Mouse (Mus musculus): ENCODE data around the gene P4hb. TPM values are rescaled to one million over a fixed set of nuclear protein-coding genes. Genes with fewer than 3 reads are reported as not detected.

The P4hb gene
- polyA plus RNA-seq, 1 experiment: 139 TPM

GRCm38 (mm10) chr11:120527690-120528354 lies 45.2 kb downstream of the P4hb start:
- TF ChIP-seq POLR2A (IDR thresholded peaks at IDR 0.05; ENCODE audit: control insufficient read depth, extremely low read depth, insufficient read depth, low read length, poor library complexity) (no peak), CTCF (IDR thresholded peaks at IDR 0.05; ENCODE audit: borderline replicate concordance, control insufficient read depth, extremely low read depth, insufficient read depth, low read length, poor library complexity) (no peak)
- peaks cover 17% of the 10 kb centered on the region; the same call in 1 of the 2 replicates for H3K27me3 ChIP-seq (ENCODE audit: control insufficient read depth, insufficient read depth, low read length)
- no peak for DNase-seq
- H3K27ac ChIP-seq (ENCODE audit: control insufficient read depth, insufficient read depth, low read length): no peak overlapping the region
- H3K36me3 ChIP-seq (ENCODE audit: control insufficient read depth, insufficient read depth, low read length): no peaks in the 10 kb centered on the region
- WGBS: 73% methylated on average over 9 of the region's 9 CpGs
- peaks cover 5% of the 10 kb centered on the region; the same call in 1 of the 2 replicates for H3K4me1 ChIP-seq (replicated peaks; ENCODE audit: control insufficient read depth, insufficient read depth, low read length)
- H3K4me3 ChIP-seq (ENCODE audit: control insufficient read depth, insufficient read depth, low read length): no peak overlapping the region

DNA sequence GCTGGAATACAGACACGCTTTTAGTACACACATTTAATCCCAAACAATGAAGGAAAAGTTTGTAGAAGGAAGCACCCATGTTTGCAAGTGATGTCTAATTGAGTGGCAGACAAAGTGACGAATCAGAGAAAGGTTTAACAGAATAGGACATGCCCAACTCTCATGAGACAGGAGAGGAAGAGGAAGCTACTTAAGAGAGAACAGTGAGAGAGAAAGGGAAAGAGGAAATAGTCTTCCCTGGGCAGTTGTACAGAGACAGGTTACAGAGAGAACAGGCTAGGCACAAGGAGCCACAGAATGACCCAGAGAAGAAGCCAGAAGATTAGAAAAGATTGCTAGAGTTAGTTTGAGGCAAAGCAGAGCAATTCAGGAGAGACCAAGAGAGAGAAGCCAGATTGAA lies 47.1 kb downstream of the P4hb start:
- TF ChIP-seq CTCF (IDR thresholded peaks at IDR 0.05; ENCODE audit: borderline replicate concordance, control insufficient read depth, extremely low read depth, insufficient read depth, low read length, poor library complexity) (no peak), POLR2A (IDR thresholded peaks at IDR 0.05; ENCODE audit: control insufficient read depth, extremely low read depth, insufficient read depth, low read length, poor library complexity) (no peak)
- Histone ChIP-seq H3K27me3 (ENCODE audit: control insufficient read depth, insufficient read depth, low read length) (peaks cover 5% of the 10 kb centered on the region; the same call in 1 of the 2 replicates), H3K4me3 (ENCODE audit: control insufficient read depth, insufficient read depth, low read length) (no peak overlapping the region), H3K36me3 (ENCODE audit: control insufficient read depth, insufficient read depth, low read length) (no peaks in the 10 kb centered on the region), H3K27ac (ENCODE audit: control insufficient read depth, insufficient read depth, low read length) (no peak overlapping the region), H3K4me1 (replicated peaks; ENCODE audit: control insufficient read depth, insufficient read depth, low read length) (peaks cover 4% of the 10 kb centered on the region; the same call in 1 of the 2 replicates)
- 93% methylated on average over 2 of the region's 2 CpGs for WGBS
- DNase-seq: no peak

DNA sequence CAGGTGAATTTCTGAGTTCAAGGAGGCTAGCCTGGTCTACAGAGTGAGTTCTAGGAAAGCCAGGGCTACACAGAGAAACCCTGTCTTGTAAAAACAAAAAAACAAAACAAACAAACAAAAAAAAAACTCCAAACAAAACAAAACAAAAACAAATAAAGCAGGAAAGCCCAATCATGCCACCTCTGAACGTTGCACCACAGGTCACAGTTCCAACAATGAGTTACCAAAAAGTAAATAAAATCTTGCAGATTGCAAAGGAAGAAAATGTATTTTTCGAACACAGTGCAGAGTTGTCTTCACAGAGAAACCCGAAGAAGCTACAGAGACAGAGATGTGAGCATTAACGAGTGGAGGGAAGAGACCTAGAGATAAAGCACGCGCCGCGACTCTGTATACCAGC lies 50.5 kb downstream of the P4hb start:
- TF ChIP-seq POLR2A (IDR thresholded peaks at IDR 0.05; ENCODE audit: control insufficient read depth, extremely low read depth, insufficient read depth, low read length, poor library complexity) (no peak), CTCF (IDR thresholded peaks at IDR 0.05; ENCODE audit: borderline replicate concordance, control insufficient read depth, extremely low read depth, insufficient read depth, low read length, poor library complexity) (no peak)
- 92% methylated on average over 8 of the region's 8 CpGs for whole genome bisulfite sequencing
- no peak overlapping the region for H3K4me3 ChIP-seq (ENCODE audit: control insufficient read depth, insufficient read depth, low read length)
- H3K36me3 ChIP-seq (ENCODE audit: control insufficient read depth, insufficient read depth, low read length): no peaks in the 10 kb centered on the region
- no peak overlapping the region for H3K27ac ChIP-seq (ENCODE audit: control insufficient read depth, insufficient read depth, low read length)
- H3K4me1 ChIP-seq (replicated peaks; ENCODE audit: control insufficient read depth, insufficient read depth, low read length): no peaks in the 10 kb centered on the region
- H3K27me3 ChIP-seq (ENCODE audit: control insufficient read depth, insufficient read depth, low read length): no peaks in the 10 kb centered on the region
- no peak for DNase-seq

- TF ChIP-seq CTCF (IDR thresholded peaks at IDR 0.05; ENCODE audit: borderline replicate concordance, control insufficient read depth, extremely low read depth, insufficient read depth, low read length, poor library complexity): no peak
- TF ChIP-seq POLR2A (IDR thresholded peaks at IDR 0.05; ENCODE audit: control insufficient read depth, extremely low read depth, insufficient read depth, low read length, poor library complexity): no peak
- Histone ChIP-seq H3K36me3 (ENCODE audit: control insufficient read depth, insufficient read depth, low read length) (no peaks in the 10 kb centered on the region), H3K27ac (ENCODE audit: control insufficient read depth, insufficient read depth, low read length) (no peak overlapping the region), H3K4me1 (replicated peaks; ENCODE audit: control insufficient read depth, insufficient read depth, low read length) (no peaks in the 10 kb centered on the region), H3K4me3 (ENCODE audit: control insufficient read depth, insufficient read depth, low read length) (no peak overlapping the region), H3K27me3 (ENCODE audit: control insufficient read depth, insufficient read depth, low read length) (no peaks in the 10 kb centered on the region)
- DNase-seq: no peak
- 93% methylated on average over 5 of the region's 5 CpGs for WGBS
Measured at GRCm38 (mm10) chr11:120520967-120521540, 52.0 kb downstream of the P4hb start.

- WGBS: 87% methylated on average over 9 of the region's 9 CpGs
- Histone ChIP-seq H3K27ac (ENCODE audit: control insufficient read depth, insufficient read depth, low read length) (no peak overlapping the region), H3K36me3 (ENCODE audit: control insufficient read depth, insufficient read depth, low read length) (no peaks in the 10 kb centered on the region), H3K27me3 (ENCODE audit: control insufficient read depth, insufficient read depth, low read length) (no peaks in the 10 kb centered on the region), H3K4me3 (ENCODE audit: control insufficient read depth, insufficient read depth, low read length) (no peak overlapping the region), H3K4me1 (replicated peaks; ENCODE audit: control insufficient read depth, insufficient read depth, low read length) (no peaks in the 10 kb centered on the region)
- TF ChIP-seq POLR2A (IDR thresholded peaks at IDR 0.05; ENCODE audit: control insufficient read depth, extremely low read depth, insufficient read depth, low read length, poor library complexity) (no peak), CTCF (IDR thresholded peaks at IDR 0.05; ENCODE audit: borderline replicate concordance, control insufficient read depth, extremely low read depth, insufficient read depth, low read length, poor library complexity) (no peak)
- no peak for DNase-seq
Measured at GRCm38 (mm10) chr11:120520498-120520897, 52.6 kb downstream of the P4hb start.

DNA sequence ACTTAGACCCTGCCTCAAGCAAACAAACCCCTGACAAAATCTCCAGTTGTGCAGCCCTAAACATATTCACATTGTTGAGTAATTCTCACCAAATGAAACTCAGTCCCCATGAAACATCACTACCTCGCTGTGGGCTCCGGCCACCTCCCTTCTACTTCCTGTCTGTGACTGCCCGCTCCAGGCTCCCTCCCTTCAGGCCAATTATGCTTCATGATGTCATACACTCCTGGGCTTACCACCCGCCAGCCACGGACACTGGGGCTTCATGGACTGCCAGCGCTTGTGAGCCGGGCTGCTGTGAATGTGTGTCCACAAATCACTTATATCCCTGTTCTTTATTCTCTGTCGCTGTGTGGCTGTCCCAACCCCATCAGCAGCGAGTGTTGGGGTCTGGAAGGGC lies 53.3 kb downstream of the P4hb start:
- H3K27me3 ChIP-seq (ENCODE audit: control insufficient read depth, insufficient read depth, low read length): no peaks in the 10 kb centered on the region
- no peaks in the 10 kb centered on the region for H3K36me3 ChIP-seq (ENCODE audit: control insufficient read depth, insufficient read depth, low read length)
- no peaks in the 10 kb centered on the region for H3K4me1 ChIP-seq (replicated peaks; ENCODE audit: control insufficient read depth, insufficient read depth, low read length)
- DNase-seq: no peak
- H3K27ac ChIP-seq (ENCODE audit: control insufficient read depth, insufficient read depth, low read length): no peak overlapping the region
- H3K4me3 ChIP-seq (ENCODE audit: control insufficient read depth, insufficient read depth, low read length): no peak overlapping the region
- TF ChIP-seq POLR2A (IDR thresholded peaks at IDR 0.05; ENCODE audit: control insufficient read depth, extremely low read depth, insufficient read depth, low read length, poor library complexity) (no peak), CTCF (IDR thresholded peaks at IDR 0.05; ENCODE audit: borderline replicate concordance, control insufficient read depth, extremely low read depth, insufficient read depth, low read length, poor library complexity) (no peak)
- 73% methylated on average over 9 of the region's 9 CpGs for WGBS

All from thymus, adult 2 months (tissue).